In genomic region chr7:25241062-25241461, GRCm38 (mm10) we compare ENCODE assay signal across 8 mouse cellular contexts. TPM values are rescaled to one million over a fixed set of nuclear protein-coding genes. Genes with fewer than 3 reads are reported as not detected.
DNase-seq lines count a peak whose midpoint lies in the region; ATAC-seq and TF ChIP-seq lines count a peak whose summit lies in the region.

No protein-coding gene starts in this region.

- peak overlapping the region; percentile 5; the same call in 1 of the 2 replicates for H3K27ac ChIP-seq in heart, adult 2 months

- no peaks in the 10 kb centered on the region for H3K27me3 ChIP-seq in heart, adult 2 months (ENCODE audit: control insufficient read depth, insufficient read depth, low read length)

- DNase-seq in ovary, adult 18-20 months (ENCODE audit: low spot score), result peak; percentile 60
- no peak for DNase-seq in ovary, postnatal 14 days (ENCODE audit: low spot score)
- peak; percentile 61 for DNase-seq in embryo, embryonic 10.5 days (ENCODE audit: low spot score)
- peak; percentile 63 to 67 for DNase-seq in heart, adult 2 months
- peak; percentile 58 to 72 for DNase-seq in kidney, postnatal 36 days
- DNase-seq in lung, postnatal 10 days, result peak; percentile 91
- DNase-seq in testis, postnatal 10 days (ENCODE audit: low spot score), result peak; percentile 65

- no peak overlapping the region for H3K9ac ChIP-seq in heart, adult 2 months (ENCODE audit: low read depth, low read length)

- H3K4me1 ChIP-seq in heart, adult 2 months (ENCODE audit: control insufficient read depth, insufficient read depth, low read length), result peaks cover 8% of the 10 kb centered on the region

- 0 out of 2 replicates have a peak, but pooled peaks cover 1% of the 10 kb centered on the region for H3K79me2 ChIP-seq in heart, adult 2 months (replicated peaks; ENCODE audit: control insufficient read depth, insufficient read depth, low read length)

- peak; percentile 92 for TF ChIP-seq EP300 in heart, adult 2 months (IDR thresholded peaks at IDR 0.05; ENCODE audit: insufficient read depth, low read depth, low read length)

- WGBS in heart, adult 2 months, result 16% methylated on average over 2 of the region's 2 CpGs

- H3K4me3 ChIP-seq in heart, adult 2 months, result no peak overlapping the region

- H3K36me3 ChIP-seq in heart, adult 2 months (ENCODE audit: control insufficient read depth, insufficient read depth, low read length), result no peaks in the 10 kb centered on the region; the same call in 1 of the 2 replicates

- no peak for TF ChIP-seq POLR2A in heart, adult 2 months (IDR thresholded peaks at IDR 0.05; ENCODE audit: insufficient read depth, low read depth, low read length)

- intact Hi-C loops in heart, adult 2 months (cut with DNase I), result loop anchor here (1.0 kb wide), 2 partner anchors 36 to 75 kb away; no protein-coding TSS in a partner anchor

- ATAC-seq in erythroid progenitor cell, adult 5-6 weeks (replicated peaks; ENCODE audit: low FRiP score, poor library complexity, severe bottlenecking), result no peak

- peak; percentile 82 for TF ChIP-seq CTCF in heart, adult 2 months (IDR thresholded peaks at IDR 0.05)

RNA-seq across cellular contexts. Expression of gene Gsk3a, which starts 3.4 kb away (rescaled TPM):
- total RNA-seq in heart, adult 2 months (2021), result 10 to 100 TPM; 61.7 to 69.4 TPM
- 105 and 123 TPM in 2 replicates for polyA plus RNA-seq in heart, adult 2 months (2012; rRNA removed)
- total RNA-seq in erythroid progenitor cell, adult 5-6 weeks (2015; ENCODE audit: low replicate concordance), result 122 and 132 TPM in 2 replicates
- 53.0 and 74.3 TPM in 2 replicates for total RNA-seq in erythroid progenitor cell, adult 5-6 weeks (2017; ENCODE audit: low replicate concordance)

RNA-seq across cellular contexts. Expression of gene Erf, which starts 9.5 kb away (rescaled TPM):
- 10 to 100 TPM; 16.5 to 21.2 TPM for total RNA-seq in heart, adult 2 months (2021)
- polyA plus RNA-seq in heart, adult 2 months (2012; rRNA removed), result 11.9 and 17.1 TPM in 2 replicates
- total RNA-seq in erythroid progenitor cell, adult 5-6 weeks (2015; ENCODE audit: low replicate concordance), result 0.72 and 3.4 TPM in 2 replicates
- total RNA-seq in erythroid progenitor cell, adult 5-6 weeks (2017; ENCODE audit: low replicate concordance), result 0.61 and 1.8 TPM in 2 replicates

RNA-seq across cellular contexts. Expression of gene Zfp526, which starts 19.8 kb away (rescaled TPM):
- total RNA-seq in heart, adult 2 months (2021), result 1 to 10 TPM; 7.4 to 9.6 TPM
- 6.9 and 8.1 TPM in 2 replicates for polyA plus RNA-seq in heart, adult 2 months (2012; rRNA removed)
- 18.0 and 32.8 TPM in 2 replicates for total RNA-seq in erythroid progenitor cell, adult 5-6 weeks (2015; ENCODE audit: low replicate concordance)
- total RNA-seq in erythroid progenitor cell, adult 5-6 weeks (2017; ENCODE audit: low replicate concordance), result 27.6 and 29.6 TPM in 2 replicates

RNA-seq across cellular contexts. Expression of gene Dedd2, which starts 20.6 kb away (rescaled TPM):
- total RNA-seq in heart, adult 2 months (2021), result 10 to 100 TPM; 14.3 to 18.4 TPM
- polyA plus RNA-seq in heart, adult 2 months (2012; rRNA removed), result 18.7 and 21.7 TPM in 2 replicates
- 29.9 and 31.4 TPM in 2 replicates for total RNA-seq in erythroid progenitor cell, adult 5-6 weeks (2015; ENCODE audit: low replicate concordance)
- total RNA-seq in erythroid progenitor cell, adult 5-6 weeks (2017; ENCODE audit: low replicate concordance), result 87.7 and 89.0 TPM in 2 replicates

RNA-seq across cellular contexts. Expression of gene Cic, which starts 26.4 kb away (rescaled TPM):
- total RNA-seq in heart, adult 2 months (2021), result 10 to 100 TPM; 62.8 to 62.9 TPM
- 37.7 and 41.6 TPM in 2 replicates for polyA plus RNA-seq in heart, adult 2 months (2012; rRNA removed)
- total RNA-seq in erythroid progenitor cell, adult 5-6 weeks (2015; ENCODE audit: low replicate concordance), result 114 and 181 TPM in 2 replicates
- 70.5 and 90.7 TPM in 2 replicates for total RNA-seq in erythroid progenitor cell, adult 5-6 weeks (2017; ENCODE audit: low replicate concordance)

Comparison
In these comparisons a context has a peak if more than half of its experiments do, and no peak if none do; other contexts are left out.
1. RNA of gene Erf, which starts 9.5 kb away (total RNA-seq): 16.5 to 21.2 TPM in heart, adult 2 months; 0.61 to 3.4 TPM in erythroid progenitor cell, adult 5-6 weeks; every median in the first group is over 4 times any median in the second.